Mouse (Mus musculus) retina, postnatal 1 day (tissue): ENCODE results near the gene Cdc42ep4.
A peak's percentile ranks its signal among the peaks of the same experiment; 100 is the strongest.

Experiments
- DNase-seq: peaks from one replicate; pipeline ENCODE4 v3.0.0-alpha.2; 2012

The Cdc42ep4 gene

GRCm38 (mm10) chr11:113682897-113683626 lies 68.6 kb downstream of the Cdc42ep4 start:
- peak; percentile 84 for DNase-seq

- DNase-seq, result peak; percentile 15
These were observed 69.7 kb downstream of the Cdc42ep4 start for GRCm38 (mm10) chr11:113681979-113682378.

GRCm38 (mm10) chr11:113680954-113681353 lies 70.7 kb downstream of the Cdc42ep4 start:
- DNase-seq, result no peak

- DNase-seq, result no peak
These were observed 73.3 kb downstream of the Cdc42ep4 start for GRCm38 (mm10) chr11:113678373-113678772.

GRCm38 (mm10) chr11:113677378-113677777 lies 74.3 kb downstream of the Cdc42ep4 start:
- DNase-seq, result no peak
